Mouse (Mus musculus) MEL (cell line): ENCODE results near the gene Mal. TPM values are rescaled to one million over a fixed set of nuclear protein-coding genes. Genes with fewer than 3 reads are reported as not detected.
A peak's percentile ranks its signal among the peaks of the same experiment; 100 is the strongest.
"Not testable (repeated sequence)": the region's sequence is repeated elsewhere in the genome, so short reads cannot be mapped to it uniquely, and the experiment has no call there.

Source experiments
- DNase-seq: peaks from one replicate; pipeline ENCODE4 v3.0.0; 2011; ENCODE audit warnings: low read depth, low spot score
- H3K27ac ChIP-seq: 2 replicates; pipeline ENCODE4 v1.5.1; 2012; ENCODE audit warnings: low read depth, mild to moderate bottlenecking, control low read depth, low read length, moderate library complexity; ENCODE audit not compliant: control insufficient read depth
- H3K27me3 ChIP-seq, 2 experiments: fragments of 150-350 bp in 1 of 2; sonication (generic) in 1 of 2; 2 replicates each; pipeline ENCODE4 v1.6.1; 2012; ENCODE audit warnings: low read length in 2 of 2, mild to moderate bottlenecking in 2 of 2, improper control_type of control experiment in 1 of 2, moderate library complexity in 1 of 2; ENCODE audit not compliant: insufficient read depth in 2 of 2, control insufficient read depth in 1 of 2
- H3K36me3 ChIP-seq, 2 experiments: 2 replicates each; pipeline ENCODE4 v1.6.1; 2012 to 2014; ENCODE audit warnings: low read length in 2 of 2, improper control_type of control experiment in 1 of 2, inconsistent platforms in 1 of 2, mild to moderate bottlenecking in 1 of 2; ENCODE audit not compliant: insufficient read depth in 2 of 2, control insufficient read depth in 1 of 2
- H3K4me1 ChIP-seq, 2 experiments: fragments of 150-350 bp in 1 of 2; sonication (generic) in 1 of 2; 2 replicates each; pipeline ENCODE4 v1.6.1; 2012; ENCODE audit warnings: low read length in 2 of 2, improper control_type of control experiment in 1 of 2, mild to moderate bottlenecking in 1 of 2; ENCODE audit not compliant: insufficient read depth in 2 of 2, control insufficient read depth in 1 of 2
- H3K4me3 ChIP-seq, 2 experiments: fragments of 150-350 bp in 1 of 2; sonication (generic) in 1 of 2; 2 replicates each; pipeline ENCODE4 v1.5.1; 2012; ENCODE audit warnings: low read depth in 2 of 2, low read length in 2 of 2, mild to moderate bottlenecking in 2 of 2, moderate library complexity in 2 of 2, control low read depth in 1 of 2, improper control_type of control experiment in 1 of 2; ENCODE audit not compliant: control insufficient read depth in 1 of 2, insufficient read depth in 1 of 2
- H3K79me2 ChIP-seq: 2 replicates; pipeline ENCODE4 v1.6.1; 2012; ENCODE audit warnings: mild to moderate bottlenecking, low read length, moderate library complexity; ENCODE audit not compliant: control insufficient read depth, poor library complexity, insufficient read depth
- H3K9ac ChIP-seq: 2 replicates; pipeline ENCODE4 v1.6.1; 2012; ENCODE audit warnings: low read depth, mild to moderate bottlenecking, control low read depth, low read length, moderate library complexity; ENCODE audit not compliant: control insufficient read depth, poor library complexity, severe bottlenecking
- H3K9me3 ChIP-seq: fragments of 150-350 bp; sonication (generic); replicated peaks from 2 replicates; pipeline ENCODE4 v1.6.1; 2012; ENCODE audit warnings: mild to moderate bottlenecking, low read length, improper control_type of control experiment, moderate library complexity; ENCODE audit not compliant: insufficient read depth
- BHLHE40 ChIP-seq: IDR thresholded peaks from 2 replicates; pipeline ENCODE4 v1.6.1; 2012; ENCODE audit warnings: low read depth, mild to moderate bottlenecking, inconsistent platforms, low read length, improper control_type of control experiment, borderline replicate concordance
- CTCF ChIP-seq, 3 experiments: IDR thresholded peaks in 2 of 3; conservative IDR thresholded peaks in 1 of 3; 2 replicates each; pipeline ENCODE4 v1.5.1; 2011 to 2012; ENCODE audit warnings: low read length in 3 of 3, low read depth in 2 of 3, mild to moderate bottlenecking in 2 of 3, improper control_type of control experiment in 1 of 3, inconsistent platforms in 1 of 3, mixed read lengths in 1 of 3, moderate library complexity in 1 of 3; ENCODE audit not compliant: control insufficient read depth in 1 of 3, insufficient read depth in 1 of 3, poor library complexity in 1 of 3, severe bottlenecking in 1 of 3
- E2F4 ChIP-seq: IDR thresholded peaks from 2 replicates; pipeline ENCODE4 v1.6.1; 2011; ENCODE audit warnings: low read depth, low read length, improper control_type of control experiment, borderline replicate concordance
- EP300 ChIP-seq, 2 experiments: IDR thresholded peaks; 2 replicates each; pipeline ENCODE4 v1.6.1; 2011; ENCODE audit warnings: improper control_type of control experiment in 2 of 2, low read length in 2 of 2, low read depth in 1 of 2, mild to moderate bottlenecking in 1 of 2
- HCFC1 ChIP-seq: IDR thresholded peaks from 2 replicates; pipeline ENCODE4 v1.6.1; 2012; ENCODE audit warnings: low read depth, mild to moderate bottlenecking, inconsistent platforms, low read length, improper control_type of control experiment, moderate library complexity
- JUND ChIP-seq: IDR thresholded peaks from 2 replicates; pipeline ENCODE4 v1.6.1; 2011; ENCODE audit warnings: low read depth, mild to moderate bottlenecking, improper control_type of control experiment, low read length
- KAT2A ChIP-seq: conservative IDR thresholded peaks from 2 replicates; pipeline ENCODE4 v1.6.1; 2012; ENCODE audit warnings: low read depth, low read length, improper control_type of control experiment, inconsistent platforms
- MAFK ChIP-seq: IDR thresholded peaks from 2 replicates; pipeline ENCODE4 v1.6.1; 2011; ENCODE audit warnings: low read depth, mild to moderate bottlenecking, low read length, improper control_type of control experiment, borderline replicate concordance
- MAX ChIP-seq: IDR thresholded peaks from 2 replicates; pipeline ENCODE4 v1.6.1; 2011; ENCODE audit warnings: low read length, improper control_type of control experiment
- MAZ ChIP-seq: IDR thresholded peaks from 2 replicates; pipeline ENCODE4 v1.6.1; 2012; ENCODE audit warnings: low read depth, mild to moderate bottlenecking, inconsistent platforms, low read length, improper control_type of control experiment
- MYB ChIP-seq: IDR thresholded peaks from 2 replicates; pipeline ENCODE4 v1.6.1; 2011; ENCODE audit warnings: mild to moderate bottlenecking, low read depth, low read length, improper control_type of control experiment
- POLR2A ChIP-seq, 2 experiments: IDR thresholded peaks; 2 replicates each; pipeline ENCODE4 v1.6.1; 2011 to 2012; ENCODE audit warnings: low read length in 2 of 2, mild to moderate bottlenecking in 2 of 2, control low read depth in 1 of 2, improper control_type of control experiment in 1 of 2, low read depth in 1 of 2, moderate library complexity in 1 of 2; ENCODE audit not compliant: control insufficient read depth in 1 of 2, insufficient read depth in 1 of 2, poor library complexity in 1 of 2
- POLR2AphosphoS2 ChIP-seq: IDR thresholded peaks from 2 replicates; pipeline ENCODE4 v1.6.1; 2011; ENCODE audit warnings: low read length, improper control_type of control experiment
- RAD21 ChIP-seq: IDR thresholded peaks from 2 replicates; pipeline ENCODE4 v1.6.1; 2011; ENCODE audit warnings: mild to moderate bottlenecking, low read depth, low read length, improper control_type of control experiment
- SIN3A ChIP-seq: IDR thresholded peaks from 2 replicates; pipeline ENCODE4 v1.6.1; 2012; ENCODE audit warnings: low read length, improper control_type of control experiment, inconsistent platforms
- SMC3 ChIP-seq: IDR thresholded peaks from 2 replicates; pipeline ENCODE4 v1.6.1; 2011; ENCODE audit warnings: low read depth, low read length, improper control_type of control experiment
- TCF12 ChIP-seq: IDR thresholded peaks from 2 replicates; pipeline ENCODE4 v1.6.1; 2014; ENCODE audit warnings: low read depth, mild to moderate bottlenecking, inconsistent platforms, low read length, improper control_type of control experiment, moderate library complexity
- ZC3H11A ChIP-seq: IDR thresholded peaks from 2 replicates; pipeline ENCODE4 v1.6.1; 2012; ENCODE audit warnings: low read depth, mild to moderate bottlenecking, inconsistent platforms, low read length, improper control_type of control experiment
- ZKSCAN1 ChIP-seq: IDR thresholded peaks from 2 replicates; pipeline ENCODE4 v1.6.1; 2012; ENCODE audit warnings: low read depth, mild to moderate bottlenecking, inconsistent platforms, low read length, improper control_type of control experiment, moderate library complexity
- ZMIZ1 ChIP-seq: IDR thresholded peaks from 2 replicates; pipeline ENCODE4 v1.6.1; 2012; ENCODE audit warnings: low read depth, mild to moderate bottlenecking, inconsistent platforms, low read length, improper control_type of control experiment, moderate library complexity
- ZNF384 ChIP-seq: IDR thresholded peaks from 2 replicates; pipeline ENCODE4 v1.6.1; 2012; ENCODE audit warnings: low read depth, mild to moderate bottlenecking, inconsistent platforms, low read length, improper control_type of control experiment
- polyA plus RNA-seq, 2 experiments: library from polyadenylated mRNA; stranded (reverse) in 1 of 2; unstranded in 1 of 2; fragments of >175 nt in 1 of 2; fragments of >200 nt in 1 of 2; gene quantifications; 2 replicates each; pipeline versions ENCODE4 v1.2.1 to v1.2.4; 2012; ENCODE audit warnings: low replicate concordance in 2 of 2, low read depth in 1 of 2; ENCODE audit not compliant: insufficient read length in 2 of 2, insufficient read depth in 1 of 2, missing spikeins in 1 of 2
- total RNA-seq: library from RNA; depleted of rRNA; stranded (reverse); fragments of 300-350 nt; gene quantifications from 2 replicates; pipeline ENCODE4 v1.2.3, GENCODE M21; 2012

The Mal gene
- total and polyA plus RNA-seq, 3 experiments: not detected

- TF ChIP-seq HCFC1 (no peak), MYB (no peak), ZKSCAN1 (no peak), E2F4 (no peak), RAD21 (no peak), SIN3A (no peak), ZC3H11A (no peak), ZNF384 (no peak), KAT2A (no peak), POLR2A (IDR thresholded peaks at IDR 0.05; ENCODE audit: control insufficient read depth in 1 of 2, insufficient read depth in 1 of 2, low read depth in 1 of 2, low read length in 2 of 2, poor library complexity in 1 of 2) (no peak), POLR2AphosphoS2 (no peak), JUND (no peak)
- peaks cover 0 to 2% of the 10 kb centered on the region in 2 experiments; a peak in 2 of 4 replicates for H3K36me3 ChIP-seq
- H3K9me3 ChIP-seq: no peaks in the 10 kb centered on the region
- no peaks in the 10 kb centered on the region; a peak in 1 of 4 replicates for H3K27me3 ChIP-seq
- H3K79me2 ChIP-seq: no peaks in the 10 kb centered on the region
- no peak overlapping the region for H3K9ac ChIP-seq
- no peak overlapping the region for H3K4me3 ChIP-seq
- H3K4me1 ChIP-seq: no peaks in the 10 kb centered on the region
- no peak for DNase-seq
- no peak overlapping the region for H3K27ac ChIP-seq
These were observed 47.5 kb downstream of the Mal start for GRCm38 (mm10) chr2:127608986-127609385.

GRCm38 (mm10) chr2:127608234-127608633 lies 48.3 kb downstream of the Mal start:
- TF ChIP-seq SMC3 (peak; percentile 64), MYB (no peak), E2F4 (no peak), POLR2A (IDR thresholded peaks at IDR 0.05; ENCODE audit: control insufficient read depth in 1 of 2, insufficient read depth in 1 of 2, low read depth in 1 of 2, low read length in 2 of 2, poor library complexity in 1 of 2) (no peak), RAD21 (peak; percentile 38), BHLHE40 (no peak), CTCF (IDR thresholded peaks at IDR 0.05 in 2 of 3, conservative IDR thresholded peaks at IDR 0.05 in 1 of 3; ENCODE audit: control insufficient read depth in 1 of 3, insufficient read depth in 1 of 3, low read depth in 2 of 3, low read length in 3 of 3, poor library complexity in 1 of 3, severe bottlenecking in 1 of 3) (peak; percentile 10 to 65 (median 43); a peak in 4 of 6 replicates), TCF12 (no peak)
- TF ChIP-seq, all 39 proteins: peak for 3
- no peak overlapping the region for H3K9ac ChIP-seq

GRCm38 (mm10) chr2:127605203-127605602 lies 51.3 kb downstream of the Mal start:
- Histone ChIP-seq H3K9me3 (no peaks in the 10 kb centered on the region), H3K9ac (no peak overlapping the region), H3K27me3 (no peaks in the 10 kb centered on the region), H3K4me3 (no peak overlapping the region), H3K4me1 (no peaks in the 10 kb centered on the region), H3K79me2 (no peaks in the 10 kb centered on the region), H3K27ac (no peak overlapping the region), H3K36me3 (peaks cover 0 to 12% of the 10 kb centered on the region in 2 experiments; a peak in 2 of 4 replicates)
- DNase-seq: no peak
- no peak for TF ChIP-seq HCFC1
- no peak for TF ChIP-seq JUND
- TF ChIP-seq MAX: no peak
- no peak for TF ChIP-seq ZMIZ1
- TF ChIP-seq EP300 (IDR thresholded peaks at IDR 0.05; ENCODE audit: low read depth in 1 of 2, low read length in 2 of 2): no peak
- TF ChIP-seq MAFK: no peak
- TF ChIP-seq MAZ: no peak
- no peak for TF ChIP-seq E2F4

More at GRCm38 (mm10) chr2:127608234-127608633, 48.3 kb downstream of the Mal start:
- no peaks in the 10 kb centered on the region; a peak in 1 of 4 replicates for H3K27me3 ChIP-seq
- no peaks in the 10 kb centered on the region for H3K9me3 ChIP-seq
- H3K79me2 ChIP-seq: no peaks in the 10 kb centered on the region
- H3K4me1 ChIP-seq: no peaks in the 10 kb centered on the region
- no peak overlapping the region for H3K4me3 ChIP-seq
- H3K36me3 ChIP-seq: peaks cover 0 to 4% of the 10 kb centered on the region in 2 experiments; a peak in 2 of 4 replicates
- peak; percentile 64 for DNase-seq
- no peak overlapping the region for H3K27ac ChIP-seq

- H3K4me1 ChIP-seq, H3K9ac ChIP-seq, H3K27me3 ChIP-seq, H3K9me3 ChIP-seq, H3K79me2 ChIP-seq, H3K27ac ChIP-seq, DNase-seq, H3K4me3 ChIP-seq: not testable (repeated sequence)
- H3K36me3 ChIP-seq: peaks cover 0 to 12% of the 10 kb centered on the region in 2 experiments; a peak in 2 of 4 replicates
These were observed 53.1 kb downstream of the Mal start for GRCm38 (mm10) chr2:127603383-127603782.
